Mouse (Mus musculus) stomach, embryonic 14.5 days (tissue): ENCODE results near the gene Grap. TPM values are rescaled to one million over a fixed set of nuclear protein-coding genes. Genes with fewer than 3 reads are reported as not detected.

Source experiments
- ATAC-seq: fragments of 200-750 bp; cut with Nextera tagmentation; 2 replicates; pipeline ENCODE4 v1.8.0; 2017; ENCODE audit warnings: low read depth, moderate TSS enrichment; ENCODE audit not compliant: insufficient number of reproducible peaks, insufficient read depth, low FRiP score
- H3K27ac ChIP-seq: fragments of 300-500 bp; sonication (generic); 2 replicates; pipeline ENCODE4 v1.5.1; 2014; ENCODE audit warnings: mild to moderate bottlenecking, low read length, moderate library complexity, mixed read lengths
- H3K27me3 ChIP-seq: fragments of 300-500 bp; sonication (generic); 2 replicates; pipeline ENCODE4 v1.6.1; 2014; ENCODE audit warnings: low read length, control low read depth, mixed read lengths; ENCODE audit not compliant: control insufficient read depth, insufficient read depth
- H3K36me3 ChIP-seq: fragments of 300-500 bp; sonication (generic); 2 replicates; pipeline ENCODE4 v1.6.1; 2014; ENCODE audit warnings: mild to moderate bottlenecking, control low read depth, low read length, moderate library complexity, mixed read lengths; ENCODE audit not compliant: control insufficient read depth, insufficient read depth
- H3K4me1 ChIP-seq: fragments of 300-500 bp; sonication (generic); 2 replicates; pipeline ENCODE4 v1.6.1; 2014; ENCODE audit warnings: low read length, control low read depth, mixed read lengths; ENCODE audit not compliant: control insufficient read depth, insufficient read depth
- H3K4me2 ChIP-seq: fragments of 300-500 bp; sonication (generic); replicated peaks from 2 replicates; pipeline ENCODE4 v1.6.1; 2014; ENCODE audit warnings: low read depth, low read length, control low read depth
- H3K4me3 ChIP-seq: fragments of 300-500 bp; sonication (generic); 2 replicates; pipeline ENCODE4 v1.5.1; 2014; ENCODE audit warnings: low read depth, low read length, control low read depth
- H3K9ac ChIP-seq: fragments of 300-500 bp; sonication (generic); replicated peaks from 2 replicates; pipeline ENCODE4 v1.6.1; 2014; ENCODE audit warnings: low read depth, mild to moderate bottlenecking, control low read depth, low read length, moderate library complexity, mixed read lengths
- H3K9me3 ChIP-seq: fragments of 300-500 bp; sonication (generic); 2 replicates; pipeline ENCODE4 v1.6.1; 2016; ENCODE audit warnings: low read depth, low read length, control low read depth; ENCODE audit not compliant: control insufficient read depth
- WGBS: fragments of 180-500 bp; shearing (Covaris S2); extraction: QIAGEN DNeasy Blood & Tissue Kit; methylation state at CpG from one replicate; pipeline ENCODE4 v1.1.7; 2014; 5-methylcytosine and 5-hydroxymethylcytosine counted together
- polyA plus RNA-seq: library from polyadenylated mRNA; unstranded; fragments of >200 nt; fragmentation: Nextera tagmentation; extraction: Ambion mirVana; gene quantifications from 2 replicates; pipeline ENCODE4 v1.2.1, GENCODE M21; 2014

Gene Grap
- 4.8 and 7.1 TPM in 2 replicates for polyA plus RNA-seq

DNA sequence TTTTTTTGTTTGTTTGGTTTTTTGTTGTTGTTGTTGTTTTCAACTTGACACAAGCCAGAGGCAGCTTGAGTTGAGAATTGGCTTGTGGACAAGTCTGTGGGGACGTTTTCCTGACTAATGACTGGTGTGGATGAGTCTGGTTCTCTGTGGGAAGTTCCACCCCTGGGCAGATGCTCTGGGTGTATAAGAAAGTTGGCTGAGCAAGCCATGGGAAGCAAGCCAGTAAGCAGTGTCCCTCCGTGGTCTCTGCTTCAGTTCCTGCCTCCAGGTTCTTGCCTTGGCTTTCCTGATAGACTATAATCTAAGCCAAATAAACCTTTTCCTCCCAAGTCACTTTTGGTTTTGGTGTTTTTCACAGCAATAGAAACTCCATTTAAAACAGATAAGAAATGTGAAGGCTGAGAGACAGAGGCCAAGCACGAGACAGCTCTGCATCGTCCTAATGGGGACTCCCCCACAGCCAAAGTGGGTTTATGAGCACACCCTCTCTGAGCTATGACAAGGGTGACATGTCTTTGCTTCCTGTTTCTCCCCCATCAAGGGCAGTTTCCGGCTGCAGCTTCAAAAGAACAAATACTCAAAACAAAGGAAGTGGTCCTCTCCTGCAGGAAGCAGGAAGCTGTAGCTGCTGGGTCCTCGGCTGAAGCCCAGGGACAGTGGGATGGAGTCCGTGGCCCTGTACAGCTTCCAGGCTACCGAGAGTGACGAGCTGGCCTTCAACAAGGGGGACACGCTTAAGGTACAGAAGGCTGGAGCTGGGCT is at the start of gene Grap:
TSS of gene Grap (plus strand) at position 580 of the 762 bp plus-strand sequence.
- ATAC-seq = no peak
- no peaks in the 10 kb centered on the region for H3K36me3 ChIP-seq
- H3K9me3 ChIP-seq = no peaks in the 10 kb centered on the region
- no peak within 1 kb of the TSS for H3K9ac ChIP-seq
- H3K4me3 ChIP-seq = no peak within 1 kb of the TSS
- 60% methylated on average over 10 of the region's 10 CpGs for WGBS
- H3K27ac ChIP-seq = no peak within 1 kb of the TSS
- no peaks in the 10 kb centered on the region for H3K4me1 ChIP-seq
- H3K4me2 ChIP-seq = no peak within 1 kb of the TSS; the same call in 1 of the 2 replicates
- no peaks in the 10 kb centered on the region for H3K27me3 ChIP-seq

DNA sequence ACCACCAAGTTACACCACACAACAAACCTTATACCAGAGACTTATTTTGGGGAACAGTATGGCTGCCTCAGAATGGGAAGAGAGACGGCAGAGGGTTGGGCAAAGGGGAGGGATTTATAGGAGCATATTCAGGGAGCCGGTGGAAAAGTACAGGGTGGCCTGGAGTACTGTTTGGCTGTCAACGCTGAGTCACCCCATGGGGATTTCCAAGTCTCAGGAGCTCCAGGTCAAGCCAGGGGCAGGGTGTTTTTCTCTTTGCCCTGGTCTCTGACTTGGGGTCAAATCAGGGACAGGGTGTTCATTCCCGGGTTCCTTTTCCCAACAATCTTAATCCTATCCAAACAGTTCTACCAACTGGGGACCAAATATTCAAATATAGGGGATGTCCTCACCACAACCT is 45.0 kb upstream of the Grap start:
- Histone ChIP-seq H3K9me3 (0 out of 2 replicates have a peak, but pooled peaks cover 3% of the 10 kb centered on the region), H3K4me1 (no peaks in the 10 kb centered on the region), H3K36me3 (no peaks in the 10 kb centered on the region), H3K4me3 (no peak overlapping the region), H3K9ac (no peak overlapping the region), H3K27ac (no peak overlapping the region), H3K27me3 (no peaks in the 10 kb centered on the region), H3K4me2 (no peak overlapping the region)
- WGBS = 69% methylated on average over 4 of the region's 4 CpGs
- no peak for ATAC-seq

- ATAC-seq = no peak
- 69% methylated on average over 3 of the region's 3 CpGs for WGBS
- H3K4me1 ChIP-seq = peaks cover 6% of the 10 kb centered on the region; the same call in 1 of the 2 replicates
- H3K4me2 ChIP-seq = no peak overlapping the region
- H3K4me3 ChIP-seq = no peak overlapping the region
- H3K9ac ChIP-seq = no peak overlapping the region
- H3K27ac ChIP-seq = no peak overlapping the region
- no peaks in the 10 kb centered on the region for H3K36me3 ChIP-seq
- H3K9me3 ChIP-seq = 0 out of 2 replicates have a peak, but pooled peaks cover 3% of the 10 kb centered on the region
- H3K27me3 ChIP-seq = no peaks in the 10 kb centered on the region
These were observed 41.9 kb upstream of the Grap start for GRCm38 (mm10) chr11:61611197-61611596.

GRCm38 (mm10) chr11:61612116-61612635 is 40.9 kb upstream of the Grap start:
- Histone ChIP-seq H3K36me3 (no peaks in the 10 kb centered on the region), H3K4me3 (no peak overlapping the region), H3K27me3 (no peaks in the 10 kb centered on the region), H3K27ac (no peak overlapping the region), H3K4me1 (peaks cover 12% of the 10 kb centered on the region; the same call in 1 of the 2 replicates), H3K9me3 (0 out of 2 replicates have a peak, but pooled peaks cover 3% of the 10 kb centered on the region), H3K4me2 (no peak overlapping the region), H3K9ac (no peak overlapping the region)
- WGBS = 44% methylated on average over 4 of the region's 4 CpGs
- ATAC-seq = no peak

DNA sequence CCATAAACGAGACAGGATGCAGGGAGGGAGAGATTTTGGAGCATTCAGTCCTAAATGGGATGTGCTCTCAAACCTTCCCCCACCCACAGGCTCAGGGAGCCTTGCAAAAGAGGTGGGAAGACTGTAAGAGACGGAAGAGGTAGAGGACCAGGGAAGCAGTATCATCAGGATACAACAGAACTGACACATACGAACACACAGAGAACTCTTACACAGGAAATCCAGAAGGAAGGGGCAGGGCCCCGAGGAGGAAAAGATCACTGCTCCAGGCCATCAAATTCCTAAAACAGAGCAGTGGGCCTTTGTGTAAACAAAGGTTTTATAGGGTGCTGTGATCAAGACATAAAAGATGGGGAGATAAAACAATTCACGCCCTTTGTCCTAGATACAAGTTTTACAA is 38.7 kb upstream of the Grap start:
- Histone ChIP-seq H3K4me3 (no peak overlapping the region), H3K9me3 (no peaks in the 10 kb centered on the region), H3K27me3 (no peaks in the 10 kb centered on the region), H3K4me2 (no peak overlapping the region), H3K36me3 (no peaks in the 10 kb centered on the region), H3K4me1 (peaks cover 12% of the 10 kb centered on the region; the same call in 1 of the 2 replicates), H3K27ac (no peak overlapping the region), H3K9ac (no peak overlapping the region)
- ATAC-seq = no peak
- 52% methylated on average over 5 of the region's 5 CpGs for whole genome bisulfite sequencing

- no peak for ATAC-seq
- WGBS = 11% methylated on average over 20 of the region's 22 CpGs
- no peak overlapping the region for H3K27ac ChIP-seq
These were observed 37.2 kb upstream of the Grap start for GRCm38 (mm10) chr11:61615686-61616522.

GRCm38 (mm10) chr11:61616523-61617292 is 36.4 kb upstream of the Grap start:
- Histone ChIP-seq H3K4me2 (peak overlapping the region; percentile 44; the same call in 1 of the 2 replicates), H3K27me3 (no peaks in the 10 kb centered on the region), H3K36me3 (no peaks in the 10 kb centered on the region), H3K27ac (no peak overlapping the region), H3K4me1 (peaks cover 12% of the 10 kb centered on the region; the same call in 1 of the 2 replicates), H3K4me3 (no peak overlapping the region), H3K9ac (0 out of 2 replicates have a peak overlapping the region, but pooled peaks have one; percentile 21), H3K9me3 (no peaks in the 10 kb centered on the region)
- WGBS = 73% methylated on average over 9 of the region's 9 CpGs
- no peak for ATAC-seq

More at GRCm38 (mm10) chr11:61615686-61616522, 37.2 kb upstream of the Grap start:
- Histone ChIP-seq H3K4me2 (peak overlapping the region; percentile 44), H3K9ac (0 out of 2 replicates have a peak overlapping the region, but pooled peaks have one; percentile 21), H3K36me3 (no peaks in the 10 kb centered on the region), H3K4me3 (peak overlapping the region; percentile 9; the same call in 1 of the 2 replicates), H3K9me3 (no peaks in the 10 kb centered on the region), H3K4me1 (peaks cover 12% of the 10 kb centered on the region; the same call in 1 of the 2 replicates), H3K27me3 (no peaks in the 10 kb centered on the region)
